Mouse (Mus musculus) retina, embryonic 14.5 days (tissue): Measurements from ENCODE around the gene Tmem178b.

Experiments
- DNase-seq: peaks from one replicate; pipeline ENCODE4 v3.0.0-alpha.2; 2015; ENCODE audit warnings: low spot score

Tmem178b gene

DNA sequence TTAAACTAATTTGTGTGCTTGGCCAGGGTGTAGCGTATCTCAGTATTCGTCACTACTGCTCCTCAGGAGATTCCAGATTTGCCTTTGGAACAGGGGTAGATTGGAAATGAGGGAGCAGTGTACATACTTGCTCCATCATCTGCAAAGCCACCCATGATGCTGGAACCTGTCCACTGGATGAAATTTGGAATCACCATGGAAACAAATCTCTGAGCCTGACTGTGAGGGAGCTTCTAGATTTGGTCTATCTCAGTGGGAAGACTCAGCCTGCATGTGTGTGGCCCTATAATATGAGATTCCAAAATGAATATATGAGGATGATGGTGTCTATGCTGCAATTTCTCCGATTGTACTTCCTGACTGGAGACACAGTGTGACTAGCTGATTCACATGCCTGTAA lies 210.7 kb downstream of the Tmem178b start:
- no peak for DNase-seq

DNA sequence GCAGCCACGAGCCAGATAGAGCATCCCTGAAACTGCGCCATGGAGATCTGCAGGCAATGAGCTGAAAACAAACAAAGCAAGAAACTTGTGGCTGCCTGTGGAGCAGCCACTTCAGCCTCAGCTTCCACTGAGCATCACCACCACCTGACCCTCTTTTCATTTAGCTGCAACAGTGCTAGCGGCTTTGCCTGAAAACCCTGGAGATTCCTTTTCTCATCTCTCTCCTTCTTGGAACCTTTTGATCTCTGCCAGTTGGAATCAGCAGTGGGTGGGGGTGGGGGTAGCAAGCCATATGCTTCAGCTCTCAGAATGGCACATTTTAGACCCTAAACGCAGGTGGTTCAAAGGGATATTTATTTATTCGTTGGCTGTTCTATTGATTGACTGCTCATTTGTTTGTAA lies 218.2 kb downstream of the Tmem178b start:
- no peak for DNase-seq

DNA sequence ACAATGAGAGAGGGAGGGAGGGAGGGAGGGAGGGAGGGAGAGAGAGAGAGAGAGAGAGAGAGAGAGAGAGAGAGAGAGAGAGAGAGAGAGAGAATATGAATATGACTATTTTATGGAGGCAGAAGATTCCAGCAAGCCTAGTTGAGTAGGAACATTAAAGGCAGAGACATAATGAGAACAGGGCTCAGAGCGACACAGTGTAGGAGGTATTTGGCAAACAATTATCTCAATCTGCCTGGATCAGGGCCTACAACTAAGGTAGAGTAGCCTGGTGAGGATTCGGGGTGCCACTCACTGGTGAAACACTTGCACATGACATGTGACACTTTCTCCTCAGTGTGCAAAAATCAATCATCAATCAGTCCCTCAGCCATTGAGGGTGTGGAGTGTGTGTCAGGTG lies 225.4 kb downstream of the Tmem178b start:
- no peak for DNase-seq

DNA sequence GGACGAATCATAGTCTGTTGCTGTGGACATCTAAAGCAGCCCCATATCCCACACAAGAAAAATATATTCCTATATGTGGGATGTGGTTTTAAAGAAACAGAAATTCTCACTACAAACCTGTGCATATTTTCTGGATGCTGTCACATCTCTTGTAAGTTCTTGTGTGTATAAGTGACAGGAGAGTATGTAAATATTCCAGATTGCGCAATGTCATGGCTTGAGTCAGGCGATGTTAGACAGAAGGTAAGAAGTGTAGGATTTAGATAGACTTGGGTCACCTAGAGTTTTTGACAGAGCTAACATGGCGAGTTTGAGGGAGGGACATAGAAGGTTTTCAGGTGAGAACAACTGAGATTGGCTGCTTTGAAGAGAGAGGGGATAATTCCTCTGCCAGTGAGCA lies 228.7 kb downstream of the Tmem178b start:
- DNase-seq = no peak

DNA sequence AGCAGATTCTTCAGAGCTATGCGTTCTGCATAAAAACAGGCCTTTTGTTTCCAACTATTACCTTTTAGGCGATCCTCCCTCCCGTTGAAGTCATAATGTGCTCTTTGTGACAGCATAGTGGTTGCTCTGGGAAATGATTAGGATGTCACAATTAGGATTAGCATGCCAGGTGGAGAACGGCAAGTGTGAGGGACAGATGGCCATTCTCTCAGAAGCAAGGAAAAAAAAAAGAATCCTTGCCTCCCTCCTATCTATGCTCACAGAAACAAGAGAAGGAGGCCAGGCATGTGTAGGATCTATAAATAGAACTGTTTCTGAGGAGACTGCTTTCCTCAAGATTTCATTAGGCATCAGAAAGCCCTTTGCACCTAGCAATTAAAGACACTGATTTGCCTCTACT lies 229.8 kb downstream of the Tmem178b start:
- no peak for DNase-seq

DNA sequence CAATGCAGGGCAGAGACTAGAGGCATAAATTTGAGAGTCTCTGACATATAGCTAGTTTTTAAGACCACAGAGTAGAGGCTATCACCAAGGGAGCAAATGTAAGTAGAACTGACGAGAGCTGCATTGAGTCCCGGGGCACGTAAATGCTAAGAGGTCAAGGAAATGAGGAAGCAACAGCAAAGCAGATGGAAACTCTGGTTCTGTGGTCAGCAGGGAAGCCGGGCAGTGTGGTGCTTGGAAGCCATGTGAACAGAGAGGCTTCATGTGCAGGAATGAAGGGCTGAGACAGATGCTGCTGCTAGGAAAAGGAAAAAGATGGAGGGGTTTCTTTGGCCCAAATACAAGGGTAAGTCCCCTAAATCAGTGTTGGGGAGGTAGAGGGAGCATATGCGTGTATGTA lies 237.0 kb downstream of the Tmem178b start:
- no peak for DNase-seq

DNA sequence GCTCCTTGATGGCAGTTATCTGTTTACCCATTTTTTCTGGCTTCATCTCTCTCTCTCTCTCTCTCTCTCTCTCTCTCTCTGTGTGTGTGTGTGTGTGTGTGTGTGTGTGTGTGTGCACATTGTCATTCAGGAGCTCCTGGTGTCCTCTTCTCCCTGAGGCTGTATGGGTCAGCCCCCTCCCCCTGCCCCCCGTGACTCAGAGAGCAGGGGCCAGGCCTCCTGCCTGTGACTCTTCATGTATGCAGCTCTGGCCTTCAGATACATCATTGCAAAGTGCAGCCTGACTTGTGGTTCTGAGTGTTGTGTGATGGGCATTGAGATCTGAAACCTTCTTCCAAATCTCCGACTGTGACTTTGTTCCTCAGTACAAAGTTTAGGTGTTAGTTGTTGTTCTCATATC lies 237.7 kb downstream of the Tmem178b start:
- no peak for DNase-seq

DNA sequence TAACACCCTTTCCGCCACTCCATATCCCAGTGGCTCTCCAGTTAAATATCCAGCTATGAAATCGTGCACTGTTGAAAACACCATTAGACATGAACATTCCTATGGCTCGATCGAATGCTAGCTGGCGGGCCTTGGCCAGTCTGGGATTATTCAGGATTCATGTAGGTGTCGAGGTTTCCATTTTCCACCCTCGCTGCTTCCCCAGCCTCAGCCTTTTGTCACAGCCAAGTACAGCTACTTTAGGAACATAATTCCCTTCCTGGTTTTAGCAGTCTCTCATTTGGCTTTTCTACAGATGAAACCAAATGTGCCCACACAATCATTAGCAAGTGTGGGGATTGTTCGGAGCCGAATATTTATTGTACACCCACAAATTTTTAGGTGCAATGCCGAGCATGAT lies 239.4 kb downstream of the Tmem178b start:
- no peak for DNase-seq

DNA sequence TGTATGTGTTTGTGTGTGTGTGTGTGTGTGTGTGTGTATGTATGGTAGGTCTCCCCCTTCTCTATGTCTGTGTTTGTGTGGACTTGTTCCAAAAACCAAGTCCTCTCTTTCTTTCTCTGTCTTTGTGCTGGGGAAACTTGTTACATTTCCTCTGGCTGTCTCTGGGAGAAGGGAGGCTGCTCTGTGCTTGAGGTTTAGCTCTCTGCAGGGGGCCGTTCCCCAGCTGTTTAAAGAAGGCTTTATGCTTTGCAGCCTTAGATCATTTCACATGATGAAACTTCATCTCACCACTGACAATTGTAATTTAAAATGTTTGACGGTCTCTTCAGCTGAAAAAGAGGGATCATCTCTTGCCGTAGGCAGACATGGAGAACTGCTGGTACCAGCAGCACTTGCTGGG lies 243.2 kb downstream of the Tmem178b start:
- no peak for DNase-seq

DNA sequence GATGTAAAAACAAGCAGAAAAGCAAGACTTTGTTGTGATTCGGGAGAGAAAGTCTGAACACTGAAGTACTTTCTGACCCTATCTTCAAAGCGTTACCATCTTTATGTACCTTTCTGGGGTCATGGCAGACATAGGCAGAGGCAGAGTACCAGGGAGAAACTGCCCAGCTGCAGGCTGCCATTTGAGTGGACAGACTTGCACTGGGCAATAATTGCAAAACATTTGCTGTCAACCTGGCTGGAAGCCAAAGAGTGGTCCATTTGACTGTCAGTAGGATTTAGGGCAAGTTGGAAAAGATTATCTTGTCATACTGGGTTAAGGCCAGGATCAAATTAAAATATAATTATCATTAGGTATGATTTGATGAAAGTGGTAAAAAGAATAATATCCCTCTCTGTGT lies 247.1 kb downstream of the Tmem178b start:
- DNase-seq = no peak

DNA sequence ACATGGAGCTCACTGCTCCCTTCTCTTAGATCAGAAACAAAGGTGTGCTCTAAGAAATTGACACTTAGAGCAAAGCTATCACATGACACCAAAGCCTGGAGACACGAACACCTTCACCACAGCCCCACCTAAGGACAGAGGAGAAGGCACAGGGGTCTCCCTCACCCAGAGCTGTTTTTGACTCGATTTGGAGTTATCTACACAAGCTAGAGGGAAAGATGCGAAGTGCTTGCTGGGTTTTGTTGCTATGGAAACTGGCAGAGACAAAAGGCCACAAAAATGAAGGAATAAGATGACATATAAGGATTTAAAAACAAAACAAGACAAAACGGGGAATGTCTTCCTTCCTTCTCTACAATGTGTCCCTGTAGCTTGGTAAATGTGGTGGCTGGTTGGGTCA lies 248.4 kb downstream of the Tmem178b start:
- DNase-seq = no peak

DNA sequence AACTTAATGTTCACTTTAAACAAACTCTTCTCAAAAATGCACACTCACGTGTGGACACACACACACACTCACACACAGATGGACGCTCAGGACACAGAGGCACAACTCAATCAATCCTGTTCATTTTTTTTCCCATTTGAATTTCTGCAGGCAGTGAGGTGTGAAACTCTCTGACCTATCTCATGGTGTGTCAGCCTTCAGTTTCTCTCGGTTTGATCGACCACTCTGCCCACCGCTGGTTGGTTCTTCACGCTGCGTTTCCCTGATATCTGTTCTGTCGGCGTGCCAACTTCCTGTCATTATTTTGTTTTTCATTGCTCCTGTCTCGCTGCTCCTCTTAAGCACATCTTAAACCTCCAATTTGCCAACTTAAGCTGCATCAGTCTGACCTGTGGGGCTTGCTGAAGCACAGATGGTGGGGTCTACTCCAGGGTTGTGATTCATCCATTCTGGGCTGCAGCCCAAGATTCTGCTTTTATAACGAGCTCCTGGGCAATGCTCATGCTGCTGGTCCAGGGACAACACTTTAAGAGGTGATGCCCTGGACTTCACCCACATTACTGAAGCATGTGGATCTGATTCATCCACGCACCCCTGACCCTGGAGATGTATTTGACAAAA lies 250.1 kb downstream of the Tmem178b start:
- no peak for DNase-seq

DNA sequence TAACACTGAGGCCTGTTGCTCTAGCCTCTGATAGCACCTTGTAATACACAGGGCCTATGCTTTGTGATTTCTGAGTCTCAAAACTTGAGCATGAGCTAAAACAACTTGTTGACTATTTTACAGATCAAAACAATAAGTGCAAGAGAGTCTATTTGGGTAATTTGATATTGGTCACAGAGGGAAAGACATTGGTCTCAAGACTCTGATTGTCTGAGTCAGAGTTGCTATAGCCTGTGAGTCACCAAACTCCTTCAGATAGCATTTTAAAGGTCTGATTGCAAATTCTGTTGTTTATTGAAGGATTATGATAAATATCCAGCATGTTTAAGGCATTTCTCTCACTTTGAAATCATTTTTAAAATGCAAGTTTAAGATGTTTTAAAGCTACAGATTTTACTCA lies 250.9 kb downstream of the Tmem178b start:
- DNase-seq = no peak

DNA sequence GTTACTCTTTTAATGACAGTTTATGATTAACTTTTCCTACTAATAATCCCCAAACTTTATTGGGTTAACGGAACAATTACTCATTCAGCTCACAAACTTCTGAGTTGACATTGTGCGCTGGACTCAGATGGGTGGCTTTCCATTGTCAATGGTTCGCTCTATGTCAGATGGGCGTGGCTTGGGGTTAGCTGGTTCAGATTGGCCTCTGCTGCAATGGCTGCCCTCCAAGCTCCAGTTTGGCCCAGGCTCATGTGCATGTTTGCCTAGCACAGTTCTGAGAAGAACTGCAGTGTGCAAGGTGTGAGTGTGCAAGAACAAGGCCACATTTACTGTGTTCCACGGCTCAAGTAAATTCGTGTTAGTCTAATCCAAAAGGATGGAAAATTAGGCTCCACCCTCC lies 255.6 kb downstream of the Tmem178b start:
- DNase-seq = no peak

DNA sequence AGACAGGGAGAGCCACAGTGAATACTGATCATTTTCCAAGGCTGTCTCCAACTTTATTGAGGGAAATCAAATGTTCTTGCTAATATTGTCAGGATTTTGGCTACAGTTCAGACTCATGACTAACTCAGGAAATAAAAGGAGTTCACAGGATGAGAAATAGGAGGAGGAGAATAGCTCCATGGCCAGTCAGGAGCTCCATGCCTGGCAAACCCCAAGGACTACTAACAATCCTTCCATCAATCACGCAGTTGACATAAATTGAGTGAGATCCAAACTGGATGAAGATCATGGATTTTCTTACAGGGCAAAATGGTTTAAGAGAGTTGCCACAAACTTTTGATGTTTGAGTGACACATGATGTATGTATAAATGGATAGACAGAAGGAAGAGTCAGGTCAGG lies 258.9 kb downstream of the Tmem178b start:
- DNase-seq = no peak

DNA sequence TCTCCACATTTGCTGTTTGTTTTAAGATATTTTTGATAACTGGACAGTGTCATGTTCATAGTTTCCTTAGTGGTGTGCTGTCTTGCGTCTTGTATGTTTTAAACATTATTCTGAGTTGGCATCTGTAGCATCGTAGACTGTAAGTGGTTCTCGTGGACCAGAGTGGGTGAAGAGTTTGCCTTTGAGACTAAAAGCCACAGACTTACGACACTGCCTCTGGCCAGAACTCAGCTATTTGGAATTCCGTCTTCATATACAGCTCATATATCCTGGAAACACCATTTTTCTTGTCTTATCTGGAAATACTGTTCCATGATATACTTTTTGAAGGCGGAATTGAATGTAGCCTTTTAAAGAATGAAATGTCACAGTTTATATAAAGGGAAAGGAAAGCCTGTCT lies 260.4 kb downstream of the Tmem178b start:
- no peak for DNase-seq

DNA sequence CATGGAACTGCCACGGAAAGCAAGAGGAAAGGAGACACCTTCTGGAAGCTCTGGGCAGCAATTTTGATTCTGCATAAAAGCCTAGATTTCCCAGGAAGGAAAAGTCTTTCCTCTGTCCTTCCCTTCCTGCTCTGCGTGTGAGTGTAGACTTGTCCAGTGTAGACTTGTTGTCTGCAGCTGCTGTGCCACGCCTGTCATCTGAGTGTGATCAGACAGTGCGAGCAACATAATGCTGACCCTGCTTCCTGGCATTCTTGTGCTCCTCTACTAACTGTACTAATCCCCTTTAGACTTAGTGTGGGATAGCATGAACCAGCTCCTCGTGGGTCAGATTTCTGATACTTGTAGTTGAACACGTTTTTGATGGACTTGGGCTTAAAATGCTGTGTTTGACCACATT lies 262.6 kb downstream of the Tmem178b start:
- no peak for DNase-seq

DNA sequence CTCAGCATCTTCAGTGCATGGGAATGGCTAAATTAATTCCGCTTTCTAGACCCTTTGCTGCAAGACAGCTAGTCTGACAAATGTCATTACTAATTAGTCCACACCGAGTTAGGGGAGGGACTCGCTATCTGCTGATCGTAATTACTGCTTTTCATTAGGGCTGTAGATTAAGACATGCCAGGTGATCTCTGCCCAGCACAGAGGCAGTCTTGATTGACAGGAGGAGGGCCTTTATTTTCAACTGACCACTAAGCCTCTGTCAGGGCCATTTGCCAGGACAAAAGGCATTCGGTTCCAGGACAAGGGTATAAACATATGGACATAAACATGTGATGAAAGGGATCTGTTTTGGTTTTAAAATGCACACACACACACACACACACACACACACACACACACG lies 264.3 kb downstream of the Tmem178b start:
- DNase-seq = peak; percentile 63

DNA sequence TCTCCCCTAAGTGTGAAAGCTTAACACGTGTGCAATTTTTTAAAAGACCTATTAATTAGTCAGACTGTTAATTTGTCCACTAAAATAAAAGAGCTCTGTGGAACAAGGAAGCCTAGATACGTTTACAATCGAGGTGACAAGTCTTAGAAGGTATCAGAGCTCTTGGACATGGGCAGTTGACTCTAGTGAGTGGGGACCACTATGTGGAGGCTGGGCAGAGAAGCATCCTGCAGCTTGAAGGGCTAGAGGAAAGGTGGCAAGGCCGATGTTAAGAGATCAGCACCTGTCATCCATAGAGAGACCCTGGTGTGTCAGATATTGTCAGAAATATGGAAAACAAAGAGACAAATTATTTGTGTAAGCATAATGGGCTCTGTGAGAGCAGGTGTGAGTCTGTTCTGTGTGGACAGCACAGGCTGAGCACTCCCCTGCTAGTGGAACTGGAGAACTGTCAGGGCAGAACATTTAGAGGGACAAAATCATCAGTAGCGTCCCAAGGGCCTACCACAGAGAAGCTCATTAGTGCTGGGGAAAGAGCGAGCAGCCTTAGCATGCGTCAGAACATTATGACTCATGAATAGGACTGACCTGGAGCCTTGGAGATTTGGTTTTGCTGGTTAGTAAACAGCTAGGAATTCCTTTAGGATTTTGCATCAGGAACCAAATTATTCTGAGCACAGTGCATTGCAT lies 264.9 kb downstream of the Tmem178b start:
- peak; percentile 37 for DNase-seq

DNA sequence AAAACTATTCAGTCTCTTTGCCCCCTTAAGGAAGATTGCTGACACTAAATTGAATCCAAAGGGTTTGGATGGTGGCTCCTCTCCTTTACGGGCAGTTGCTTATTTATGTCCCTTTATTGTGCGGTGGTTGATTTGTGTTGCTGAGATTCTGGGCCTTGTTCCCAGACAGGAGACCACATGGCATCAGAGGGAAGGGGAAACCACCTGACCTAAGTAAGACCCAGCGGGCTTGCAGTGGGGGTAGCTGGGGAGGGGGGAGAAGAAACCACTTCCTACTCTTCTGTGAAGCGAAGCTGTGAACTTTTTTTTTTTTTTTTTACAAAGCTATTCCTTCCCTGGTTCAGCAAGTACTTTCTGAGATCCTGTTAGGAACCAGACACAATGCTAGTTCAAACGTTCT lies 269.5 kb downstream of the Tmem178b start:
- no peak for DNase-seq

DNA sequence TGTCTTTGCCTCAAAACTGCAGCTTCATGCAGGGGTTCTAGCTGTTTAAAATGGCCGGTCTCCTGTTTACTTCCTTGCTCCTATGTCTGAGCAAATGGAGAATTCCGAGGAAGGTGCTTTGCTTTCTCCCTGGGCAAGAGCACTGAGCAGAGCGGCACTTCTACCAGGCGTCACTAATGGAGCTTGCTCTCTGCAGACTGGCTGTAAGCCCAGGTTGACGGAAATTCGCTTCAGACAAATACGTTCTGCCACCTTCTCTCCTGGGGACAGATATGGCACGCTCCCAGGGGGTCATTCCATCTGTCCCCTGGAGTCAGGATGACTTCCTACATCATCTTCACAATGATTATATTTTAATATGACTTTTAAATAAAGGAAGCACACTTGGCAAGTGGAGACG lies 271.3 kb downstream of the Tmem178b start:
- no peak for DNase-seq

DNA sequence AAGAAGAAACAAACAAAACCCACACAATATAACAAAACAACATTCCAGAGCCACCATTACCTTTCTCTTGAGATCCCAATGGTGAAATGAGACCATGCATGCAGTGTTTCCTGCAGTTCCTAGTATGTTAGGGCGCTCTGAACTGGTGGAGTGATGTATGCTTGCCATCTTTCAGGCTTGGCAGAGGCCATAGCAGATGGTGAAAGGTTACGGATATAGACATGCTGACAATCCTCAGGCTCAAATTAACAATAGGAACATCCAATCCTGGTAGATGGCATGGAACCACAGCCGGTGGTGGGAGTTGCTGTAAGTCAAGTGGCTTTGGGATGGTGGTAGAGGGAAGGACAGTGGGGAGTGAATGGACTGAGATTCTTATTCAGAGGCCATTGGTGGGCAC lies 272.5 kb downstream of the Tmem178b start:
- no peak for DNase-seq

DNA sequence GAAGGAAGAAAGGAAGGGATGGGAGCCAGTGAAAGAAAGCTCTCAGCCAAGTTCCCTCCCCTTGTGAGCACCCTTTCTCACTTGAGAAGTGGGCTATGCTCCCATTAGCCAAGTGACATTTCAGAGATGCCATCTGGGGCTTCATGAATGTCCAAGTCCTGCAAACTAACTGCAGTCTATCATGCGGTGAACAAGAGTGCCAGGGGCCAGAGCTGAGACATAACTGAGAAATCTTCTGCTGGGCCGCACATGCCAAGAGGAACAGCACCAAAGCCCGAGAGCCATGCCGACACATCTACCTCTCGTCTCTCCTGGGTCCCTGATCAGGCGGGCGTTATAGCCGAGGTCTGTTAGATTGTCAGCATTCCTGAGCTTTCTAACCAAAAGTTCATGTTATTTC lies 279.2 kb downstream of the Tmem178b start:
- no peak for DNase-seq

DNA sequence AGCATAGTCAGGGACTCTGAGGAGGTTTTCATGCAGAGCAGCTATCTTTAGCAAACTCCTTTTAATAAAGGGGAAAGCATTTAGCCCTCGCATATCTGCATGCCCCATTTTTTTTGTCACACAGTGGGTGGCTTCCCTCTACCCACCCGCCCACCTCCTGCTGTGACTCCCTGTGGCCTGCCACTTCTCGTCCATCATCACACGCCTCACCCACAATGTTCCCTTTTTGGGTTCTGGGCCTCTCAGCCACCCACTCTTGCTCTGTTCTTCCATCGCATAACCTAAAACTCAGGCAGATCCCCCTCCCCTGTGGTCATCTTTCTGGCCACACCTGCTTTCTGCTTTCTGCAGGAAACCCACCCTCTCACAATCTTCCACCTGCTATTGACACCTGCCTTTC lies 288.3 kb downstream of the Tmem178b start:
- DNase-seq = no peak
